Mouse (Mus musculus): ENCODE measurements around the gene Olfr1202. TPM values are rescaled to one million over a fixed set of nuclear protein-coding genes. Genes with fewer than 3 reads are reported as not detected.

Olfr1202 gene
- polyA plus RNA-seq (2012; rRNA removed): not detected in 2 replicates

- Histone ChIP-seq H3K27ac (ENCODE audit: insufficient read depth, low read length) (no peak within 1 kb of the TSS), H3K4me1 (ENCODE audit: control insufficient read depth, insufficient read depth, low read length) (no peaks in the 10 kb centered on the region), H3K4me3 (ENCODE audit: insufficient read depth, low read length) (no peak within 1 kb of the TSS)
- TF ChIP-seq POLR2A (IDR thresholded peaks at IDR 0.05; ENCODE audit: extremely low read depth, insufficient read depth, low read length): no peak
- no peak for TF ChIP-seq CTCF (IDR thresholded peaks at IDR 0.05; ENCODE audit: extremely low read depth, insufficient read depth, low read length)
Measured at GRCm38 (mm10) chr2:88814196-88814595, at the start of gene Olfr1202. TSS of gene Olfr1202 (plus strand) at chr2:88814496.

DNA sequence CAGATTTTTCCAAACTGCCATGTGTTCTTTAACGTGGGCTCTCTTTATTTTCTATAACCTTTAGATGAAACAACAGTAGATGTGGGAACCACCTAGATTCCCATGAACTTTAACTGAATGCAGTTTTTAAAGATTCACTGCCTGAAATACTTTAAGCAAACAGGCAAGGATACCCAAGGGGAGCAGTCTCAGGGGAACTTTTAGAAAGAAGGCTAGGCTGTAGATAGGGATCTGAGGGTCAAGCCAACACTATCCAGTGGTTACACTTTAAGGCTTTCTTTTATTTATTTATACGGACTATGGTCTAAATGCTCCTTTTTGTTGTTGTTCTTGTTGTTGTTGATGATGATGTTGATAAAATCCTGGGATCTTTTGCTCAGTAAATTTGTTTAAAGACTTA lies 43.9 kb upstream of the Olfr1202 start, which contains the start of gene Olfr1200:
Gene Olfr1200, minus strand, starts transcription at position 101 of the 400 bp plus-strand sequence.
- Histone ChIP-seq H3K27ac (ENCODE audit: insufficient read depth, low read length) (no peak within 1 kb of the TSS), H3K4me1 (ENCODE audit: control insufficient read depth, insufficient read depth, low read length) (no peaks in the 10 kb centered on the region), H3K4me3 (ENCODE audit: insufficient read depth, low read length) (no peak within 1 kb of the TSS)
- no peak for TF ChIP-seq POLR2A (IDR thresholded peaks at IDR 0.05; ENCODE audit: extremely low read depth, insufficient read depth, low read length)
- no peak for TF ChIP-seq CTCF (IDR thresholded peaks at IDR 0.05; ENCODE audit: extremely low read depth, insufficient read depth, low read length)

- Histone ChIP-seq H3K4me1 (ENCODE audit: control insufficient read depth, insufficient read depth, low read length) (no peaks in the 10 kb centered on the region), H3K27ac (ENCODE audit: insufficient read depth, low read length) (no peak within 1 kb of the TSS)
- TF ChIP-seq POLR2A (IDR thresholded peaks at IDR 0.05; ENCODE audit: extremely low read depth, insufficient read depth, low read length) (no peak), CTCF (IDR thresholded peaks at IDR 0.05; ENCODE audit: extremely low read depth, insufficient read depth, low read length) (no peak)
Measured at GRCm38 (mm10) chr2:88792736-88793135, 21.6 kb upstream of the Olfr1202 start, which contains the start of gene Olfr1201. TSS of gene Olfr1201 (plus strand) at chr2:88793036.

GRCm38 (mm10) chr2:88829437-88829836 lies 15.1 kb downstream of the Olfr1202 start, which contains the start of gene Olfr1205:
TSS of gene Olfr1205 (plus strand) at chr2:88829737.
- no peak within 1 kb of the TSS for H3K27ac ChIP-seq (ENCODE audit: insufficient read depth, low read length)
- TF ChIP-seq CTCF (IDR thresholded peaks at IDR 0.05; ENCODE audit: extremely low read depth, insufficient read depth, low read length): no peak
- no peak for TF ChIP-seq POLR2A (IDR thresholded peaks at IDR 0.05; ENCODE audit: extremely low read depth, insufficient read depth, low read length)
- no peaks in the 10 kb centered on the region for H3K4me1 ChIP-seq (ENCODE audit: control insufficient read depth, insufficient read depth, low read length)
- no peak within 1 kb of the TSS for H3K4me3 ChIP-seq (ENCODE audit: insufficient read depth, low read length)

More at GRCm38 (mm10) chr2:88792736-88793135, 21.6 kb upstream of the Olfr1202 start, which contains the start of gene Olfr1201:
- no peak within 1 kb of the TSS for H3K4me3 ChIP-seq (ENCODE audit: insufficient read depth, low read length)

DNA sequence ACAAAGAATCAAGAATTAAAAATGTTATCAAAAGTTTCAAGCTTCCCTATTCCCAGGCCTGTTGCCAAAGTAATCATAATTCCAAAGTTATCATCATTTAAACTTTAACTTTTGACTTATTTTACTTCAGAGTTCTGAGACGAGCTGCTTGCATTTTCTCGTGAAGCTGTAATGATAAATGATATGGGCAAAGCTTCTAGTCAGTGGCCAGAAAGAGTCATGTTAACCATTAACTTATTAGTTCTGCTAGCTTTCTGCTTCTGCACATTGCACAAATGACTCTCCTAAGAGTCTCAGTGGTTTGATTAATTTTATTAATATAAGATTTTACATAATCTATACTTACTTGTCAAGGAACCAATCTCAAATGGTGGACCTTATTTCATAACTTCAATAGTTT lies 24.2 kb downstream of the Olfr1202 start:
- no peak overlapping the region for H3K27ac ChIP-seq (ENCODE audit: insufficient read depth, low read length)
- H3K4me3 ChIP-seq (ENCODE audit: insufficient read depth, low read length): no peak overlapping the region
- no peaks in the 10 kb centered on the region for H3K4me1 ChIP-seq (ENCODE audit: control insufficient read depth, insufficient read depth, low read length)
- no peak for TF ChIP-seq POLR2A (IDR thresholded peaks at IDR 0.05; ENCODE audit: extremely low read depth, insufficient read depth, low read length)
- TF ChIP-seq CTCF (IDR thresholded peaks at IDR 0.05; ENCODE audit: extremely low read depth, insufficient read depth, low read length): no peak

DNA sequence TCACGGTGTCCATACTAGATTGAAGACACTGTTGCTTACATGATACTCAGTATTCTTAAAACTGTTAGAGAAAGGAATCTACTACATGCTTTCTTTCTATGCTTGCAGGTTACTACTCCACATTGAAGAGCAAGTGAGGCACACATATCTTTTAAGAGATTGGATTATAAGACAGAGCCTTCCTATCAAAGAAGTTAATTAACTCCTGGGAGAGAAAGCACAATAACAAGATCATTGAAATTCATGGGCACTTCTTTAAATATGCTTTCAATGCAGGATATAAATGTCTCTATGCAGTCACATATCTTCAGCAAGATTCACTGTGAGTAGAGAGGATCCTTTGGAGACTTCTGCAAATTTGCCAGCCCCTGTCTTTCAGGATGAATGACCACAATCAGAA lies 34.7 kb downstream of the Olfr1202 start, which contains the start of gene Olfr1204:
Gene Olfr1204, plus strand, starts transcription at position 301 of the 400 bp plus-strand sequence.
- no peak within 1 kb of the TSS for H3K27ac ChIP-seq (ENCODE audit: insufficient read depth, low read length)
- H3K4me1 ChIP-seq (ENCODE audit: control insufficient read depth, insufficient read depth, low read length): no peaks in the 10 kb centered on the region
- TF ChIP-seq POLR2A (IDR thresholded peaks at IDR 0.05; ENCODE audit: extremely low read depth, insufficient read depth, low read length) (no peak), CTCF (IDR thresholded peaks at IDR 0.05; ENCODE audit: extremely low read depth, insufficient read depth, low read length) (no peak)
- no peak within 1 kb of the TSS for H3K4me3 ChIP-seq (ENCODE audit: insufficient read depth, low read length)

DNA sequence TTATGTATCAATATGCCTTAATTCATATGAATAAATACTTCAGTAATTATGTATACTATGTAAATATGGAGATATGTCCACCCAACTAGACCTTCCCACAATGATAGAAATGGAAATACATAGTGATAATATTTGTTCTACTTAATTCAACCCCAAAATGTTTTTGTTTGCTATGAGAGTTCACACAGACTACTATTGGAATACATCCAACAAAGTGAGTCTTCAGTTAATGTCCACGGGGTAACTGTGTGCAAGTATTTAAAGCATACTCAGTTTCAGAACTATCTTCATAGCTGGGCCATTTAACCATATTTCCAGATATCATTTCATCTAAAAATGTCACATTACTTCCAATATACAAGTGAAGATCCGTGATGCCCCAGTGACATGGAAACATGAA lies 48.6 kb downstream of the Olfr1202 start, which contains the start of gene Olfr1206:
Gene Olfr1206, plus strand, starts transcription at position 301 of the 400 bp plus-strand sequence.
- Histone ChIP-seq H3K4me1 (ENCODE audit: control insufficient read depth, insufficient read depth, low read length) (no peaks in the 10 kb centered on the region), H3K27ac (ENCODE audit: insufficient read depth, low read length) (no peak within 1 kb of the TSS), H3K4me3 (ENCODE audit: insufficient read depth, low read length) (no peak within 1 kb of the TSS)
- TF ChIP-seq CTCF (IDR thresholded peaks at IDR 0.05; ENCODE audit: extremely low read depth, insufficient read depth, low read length) (no peak), POLR2A (IDR thresholded peaks at IDR 0.05; ENCODE audit: extremely low read depth, insufficient read depth, low read length) (no peak)

Other genes starting within 250 kb of the Olfr1202 start
- not detected in 2 replicates for gene Olfr1189, start 228.0 kb upstream of the Olfr1202 start, polyA plus RNA-seq (2012; rRNA removed)
- gene Olfr1191-ps1, start 174.0 kb upstream of the Olfr1202 start, polyA plus RNA-seq (2012; rRNA removed): not detected in 2 replicates
- not detected in 2 replicates for gene Olfr1192-ps1, start 166.0 kb upstream of the Olfr1202 start, polyA plus RNA-seq (2012; rRNA removed)
- not detected in 2 replicates for gene Olfr1193, start 138.9 kb upstream of the Olfr1202 start, polyA plus RNA-seq (2012; rRNA removed)
- not detected in 2 replicates for gene Olfr1195, start 125.3 kb upstream of the Olfr1202 start, polyA plus RNA-seq (2012; rRNA removed)
- gene Olfr1196, start 109.9 kb upstream of the Olfr1202 start, polyA plus RNA-seq (2012; rRNA removed): not detected in 2 replicates
- gene Olfr1197, start 82.1 kb upstream of the Olfr1202 start, polyA plus RNA-seq (2012; rRNA removed): not detected in 2 replicates
- gene Olfr1198, start 63.1 kb upstream of the Olfr1202 start, polyA plus RNA-seq (2012; rRNA removed): not detected in 2 replicates
- gene Olfr1199, start 54.0 kb upstream of the Olfr1202 start, polyA plus RNA-seq (2012; rRNA removed): not detected in 2 replicates
- not detected in 2 replicates for gene Olfr1200, start 44.0 kb upstream of the Olfr1202 start, polyA plus RNA-seq (2012; rRNA removed)
- gene Olfr1201, start 21.5 kb upstream of the Olfr1202 start, polyA plus RNA-seq (2012; rRNA removed): not detected in 2 replicates
- not detected in 2 replicates for gene Olfr1205, start 15.2 kb downstream of the Olfr1202 start, polyA plus RNA-seq (2012; rRNA removed)
- not detected in 2 replicates for gene Olfr1204, start 34.8 kb downstream of the Olfr1202 start, polyA plus RNA-seq (2012; rRNA removed)
- not detected in 2 replicates for gene Olfr1206, start 48.7 kb downstream of the Olfr1202 start, polyA plus RNA-seq (2012; rRNA removed)
- gene Olfr1208, start 87.8 kb downstream of the Olfr1202 start, polyA plus RNA-seq (2012; rRNA removed): not detected in 2 replicates
- not detected in 2 replicates for gene Olfr1209, start 100.7 kb downstream of the Olfr1202 start, polyA plus RNA-seq (2012; rRNA removed)
- not detected in 2 replicates for gene Olfr1211, start 123.6 kb downstream of the Olfr1202 start, polyA plus RNA-seq (2012; rRNA removed)
- gene Olfr1212, start 139.5 kb downstream of the Olfr1202 start, polyA plus RNA-seq (2012; rRNA removed): not detected in 2 replicates
- 0.04 TPM in 1 of 2 replicates, not detected in the other for gene Gm13762, start 165.8 kb downstream of the Olfr1202 start, polyA plus RNA-seq (2012; rRNA removed)
- not detected in 2 replicates for gene Olfr1214, start 178.2 kb downstream of the Olfr1202 start, polyA plus RNA-seq (2012; rRNA removed)
- not detected in 2 replicates for gene Olfr1215, start 192.5 kb downstream of the Olfr1202 start, polyA plus RNA-seq (2012; rRNA removed)
- not detected in 2 replicates for gene Olfr1216, start 203.8 kb downstream of the Olfr1202 start, polyA plus RNA-seq (2012; rRNA removed)
- not detected in 2 replicates for gene Olfr1217, start 217.6 kb downstream of the Olfr1202 start, polyA plus RNA-seq (2012; rRNA removed)
- gene Olfr1218, start 246.7 kb downstream of the Olfr1202 start, polyA plus RNA-seq (2012; rRNA removed): not detected in 2 replicates

Data from cortical plate, adult 2 months (tissue).